Mouse (Mus musculus) neural tube, embryonic 10.5 days (tissue): ENCODE measurements around the gene Deaf1.

Source experiments
- DNase-seq: peaks from one replicate; pipeline ENCODE4 v3.0.0-alpha.2; 2017; ENCODE audit warnings: low spot score; ENCODE audit errors: extremely low spot score

Deaf1 gene

GRCm38 (mm10) chr7:141327469-141328372 is at the start of gene Deaf1, which contains the start of gene Tmem80:
Deaf1 (minus strand) TSS chr7:141327690.
Tmem80 (plus strand) TSS chr7:141327739.
- DNase-seq = peak; percentile 97

GRCm38 (mm10) chr7:141374399-141374798 is 46.9 kb upstream of the Deaf1 start:
- no peak for DNase-seq

- DNase-seq = no peak
These were observed 46.1 kb upstream of the Deaf1 start for GRCm38 (mm10) chr7:141373611-141374010.

GRCm38 (mm10) chr7:141371942-141372595 is 44.6 kb upstream of the Deaf1 start:
- DNase-seq = no peak

- DNase-seq = no peak
These were observed 42.4 kb upstream of the Deaf1 start for GRCm38 (mm10) chr7:141369918-141370317.

GRCm38 (mm10) chr7:141367358-141367757 is 39.9 kb upstream of the Deaf1 start:
- no peak for DNase-seq

GRCm38 (mm10) chr7:141365049-141365445 is 37.6 kb upstream of the Deaf1 start:
- no peak for DNase-seq

GRCm38 (mm10) chr7:141364349-141365048 is 37.0 kb upstream of the Deaf1 start:
- DNase-seq = no peak

GRCm38 (mm10) chr7:141363752-141364125 is 36.2 kb upstream of the Deaf1 start:
- no peak for DNase-seq

- DNase-seq = peak; percentile 61
These were observed 35.7 kb upstream of the Deaf1 start for GRCm38 (mm10) chr7:141363106-141363751.

GRCm38 (mm10) chr7:141361510-141361909 is 34.0 kb upstream of the Deaf1 start:
- no peak for DNase-seq

- DNase-seq = no peak
These were observed 29.5 kb upstream of the Deaf1 start for GRCm38 (mm10) chr7:141356971-141357370.

GRCm38 (mm10) chr7:141355626-141356326 is 28.3 kb upstream of the Deaf1 start:
- DNase-seq = no peak

- no peak for DNase-seq
These were observed 27.6 kb upstream of the Deaf1 start for GRCm38 (mm10) chr7:141355051-141355450.

- no peak for DNase-seq
These were observed 23.6 kb upstream of the Deaf1 start for GRCm38 (mm10) chr7:141351061-141351460.

- no peak for DNase-seq
These were observed 17.3 kb upstream of the Deaf1 start for GRCm38 (mm10) chr7:141344787-141345186.

- DNase-seq = no peak
These were observed 16.2 kb upstream of the Deaf1 start for GRCm38 (mm10) chr7:141343696-141344095.

GRCm38 (mm10) chr7:141343230-141343629 is 15.7 kb upstream of the Deaf1 start:
- DNase-seq = no peak

GRCm38 (mm10) chr7:141341689-141342226 is 14.3 kb upstream of the Deaf1 start:
- DNase-seq = no peak

GRCm38 (mm10) chr7:141340476-141340875 is 13.0 kb upstream of the Deaf1 start:
- no peak for DNase-seq
